Mouse (Mus musculus) liver, postnatal 0 days (tissue): ENCODE data around the gene Hist2h3c1. TPM values are rescaled to one million over a fixed set of nuclear protein-coding genes. Genes with fewer than 3 reads are reported as not detected.
A peak's percentile ranks its signal among the peaks of the same experiment; 100 is the strongest.
"Not testable (repeated sequence)": the region's sequence is repeated elsewhere in the genome, so short reads cannot be mapped to it uniquely, and the experiment has no call there.

Source experiments
- ATAC-seq: fragments of 200-750 bp; cut with Nextera tagmentation; 2 replicates; pipeline ENCODE4 v1.8.0; 2017; ENCODE audit warnings: mild to moderate bottlenecking, moderate library complexity
- DNase-seq: peaks from one replicate; pipeline ENCODE4 v3.0.0-alpha.2; 2016
- H3K27ac ChIP-seq: fragments of 300-500 bp; sonication (generic); 2 replicates; pipeline ENCODE4 v1.5.1; 2014; ENCODE audit warnings: antibody characterized with exemption, moderate library complexity, mild to moderate bottlenecking, low read depth
- H3K27me3 ChIP-seq: fragments of 300-500 bp; sonication (generic); 2 replicates; pipeline ENCODE4 v1.6.1; 2014; ENCODE audit warnings: low read length, control low read depth, mixed read lengths; ENCODE audit not compliant: insufficient read depth
- H3K36me3 ChIP-seq: fragments of 300-500 bp; sonication (generic); replicated peaks from 2 replicates; pipeline ENCODE4 v1.6.1; 2014; ENCODE audit warnings: mild to moderate bottlenecking, control low read depth, low read length, moderate library complexity, mixed read lengths; ENCODE audit not compliant: insufficient read depth
- H3K4me1 ChIP-seq: fragments of 300-500 bp; sonication (generic); 2 replicates; pipeline ENCODE4 v1.6.1; 2014; ENCODE audit warnings: antibody characterized with exemption, mild to moderate bottlenecking, control low read depth; ENCODE audit not compliant: insufficient read depth
- H3K4me2 ChIP-seq: fragments of 300-500 bp; sonication (generic); 2 replicates; pipeline ENCODE4 v1.6.1; 2014; ENCODE audit warnings: low read depth, mild to moderate bottlenecking, low read length, moderate library complexity, mixed read lengths
- H3K4me3 ChIP-seq: fragments of 300-500 bp; sonication (generic); 2 replicates; pipeline ENCODE4 v1.5.1; 2014; ENCODE audit warnings: low read depth, low read length
- H3K9ac ChIP-seq: fragments of 300-500 bp; sonication (generic); replicated peaks from 2 replicates; pipeline ENCODE4 v1.6.1; 2014; ENCODE audit warnings: mild to moderate bottlenecking, moderate library complexity
- H3K9me3 ChIP-seq: fragments of 300-500 bp; sonication (generic); 2 replicates; pipeline ENCODE4 v1.6.1; 2016; ENCODE audit warnings: mild to moderate bottlenecking, control low read depth, low read length, mixed read lengths
- CTCF ChIP-seq: sonication (generic); IDR thresholded peaks from 2 replicates; pipeline ENCODE4 v1.5.1; 2016; ENCODE audit warnings: antibody characterized with exemption, low read depth
- EP300 ChIP-seq: IDR thresholded peaks from 2 replicates; pipeline ENCODE4 v1.6.1; 2016; ENCODE audit warnings: antibody characterized with exemption, low read depth, mild to moderate bottlenecking
- WGBS: fragments of 180-500 bp; shearing (Covaris S2); extraction: QIAGEN DNeasy Blood & Tissue Kit; methylation state at CpG from one replicate; pipeline ENCODE4 v1.1.7; 2014; ENCODE audit not compliant: insufficient replicate concordance; 5-methylcytosine and 5-hydroxymethylcytosine counted together
- polyA plus RNA-seq: library from polyadenylated mRNA; unstranded; fragments of >200 nt; fragmentation: Nextera tagmentation; extraction: Ambion mirVana; gene quantifications from 2 replicates; pipeline ENCODE4 v1.2.1, GENCODE M21; 2015

Gene Hist2h3c1
- polyA plus RNA-seq, 1 experiment from 2014 or later = 1.5 TPM

GRCm38 (mm10) chr3:96231758-96232120 lies 14.7 kb upstream of the Hist2h3c1 start:
- Histone ChIP-seq H3K36me3 (no peaks in the 10 kb centered on the region), H3K4me3 (no peak overlapping the region), H3K4me1 (peaks cover 2% of the 10 kb centered on the region; the same call in 1 of the 2 replicates), H3K9me3 (no peaks in the 10 kb centered on the region), H3K9ac (no peak overlapping the region), H3K4me2 (no peak overlapping the region), H3K27ac (no peak overlapping the region), H3K27me3 (no peaks in the 10 kb centered on the region)
- no peak for TF ChIP-seq EP300
- no peak for TF ChIP-seq CTCF
- DNase-seq (no peak), ATAC-seq (no peak)
- 43% methylated on average over 2 of the region's 2 CpGs for WGBS

- DNase-seq (no peak), ATAC-seq (no peak)
- TF ChIP-seq CTCF (peak; percentile 34), EP300 (no peak)
- Histone ChIP-seq H3K27ac (no peak overlapping the region), H3K27me3 (no peaks in the 10 kb centered on the region), H3K36me3 (no peaks in the 10 kb centered on the region), H3K4me2 (no peak overlapping the region), H3K4me1 (peaks cover 16% of the 10 kb centered on the region), H3K9me3 (no peaks in the 10 kb centered on the region), H3K9ac (no peak overlapping the region), H3K4me3 (no peak overlapping the region)
- 79% methylated on average over 2 of the region's 2 CpGs for WGBS
Observed at GRCm38 (mm10) chr3:96234914-96235313, 11.6 kb upstream of the Hist2h3c1 start.

- H3K36me3 ChIP-seq = no peaks in the 10 kb centered on the region
- no peak for TF ChIP-seq EP300
- TF ChIP-seq CTCF = no peak
- no peaks in the 10 kb centered on the region for H3K9me3 ChIP-seq
- H3K4me2 ChIP-seq = no peak overlapping the region
- 72% methylated on average over 3 of the region's 3 CpGs for WGBS
- DNase-seq (no peak), ATAC-seq (no peak)
- H3K4me3 ChIP-seq = no peak overlapping the region
- no peaks in the 10 kb centered on the region for H3K27me3 ChIP-seq
- H3K4me1 ChIP-seq = peaks cover 18% of the 10 kb centered on the region
- H3K9ac ChIP-seq = no peak overlapping the region; the same call in 1 of the 2 replicates
- H3K27ac ChIP-seq = no peak overlapping the region
Observed at GRCm38 (mm10) chr3:96235836-96236235, 10.6 kb upstream of the Hist2h3c1 start.

- 80% methylated on average over 4 of the region's 4 CpGs for WGBS
Observed at GRCm38 (mm10) chr3:96236834-96237334, 9.6 kb upstream of the Hist2h3c1 start.

GRCm38 (mm10) chr3:96237335-96237903 lies 9.1 kb upstream of the Hist2h3c1 start:
- ATAC-seq (no peak), DNase-seq (peak; percentile 38)
- peak overlapping the region; percentile 80 for H3K9ac ChIP-seq
- H3K27me3 ChIP-seq = no peaks in the 10 kb centered on the region
- TF ChIP-seq EP300 (no peak; the same call in 1 of the 2 replicates), CTCF (no peak)
- peak overlapping the region; percentile 94 for H3K27ac ChIP-seq
- H3K9me3 ChIP-seq = no peaks in the 10 kb centered on the region
- WGBS = 21% methylated on average over 7 of the region's 7 CpGs
- H3K36me3 ChIP-seq = no peaks in the 10 kb centered on the region
- H3K4me2 ChIP-seq = peak overlapping the region; percentile 70
- peak overlapping the region; percentile 59 for H3K4me3 ChIP-seq
- H3K4me1 ChIP-seq = peaks cover 22% of the 10 kb centered on the region

More at GRCm38 (mm10) chr3:96236834-96237334, 9.6 kb upstream of the Hist2h3c1 start:
- ATAC-seq (no peak), DNase-seq (no peak)
- peak overlapping the region; percentile 80 for H3K9ac ChIP-seq
- H3K27me3 ChIP-seq = no peaks in the 10 kb centered on the region
- no peak for TF ChIP-seq EP300
- TF ChIP-seq CTCF = no peak
- no peaks in the 10 kb centered on the region for H3K9me3 ChIP-seq
- H3K4me3 ChIP-seq = peak overlapping the region; percentile 59
- H3K27ac ChIP-seq = peak overlapping the region; percentile 94
- no peaks in the 10 kb centered on the region for H3K36me3 ChIP-seq
- H3K4me2 ChIP-seq = peak overlapping the region; percentile 70
- peaks cover 22% of the 10 kb centered on the region for H3K4me1 ChIP-seq

GRCm38 (mm10) chr3:96237904-96238511 lies 8.5 kb upstream of the Hist2h3c1 start:
- ATAC-seq (no peak), DNase-seq (no peak)
- peak overlapping the region; percentile 94 for H3K27ac ChIP-seq
- no peaks in the 10 kb centered on the region for H3K36me3 ChIP-seq
- TF ChIP-seq EP300 (0 out of 2 replicates have a peak, but pooled peaks have one; percentile 30), CTCF (no peak)
- H3K9me3 ChIP-seq = no peaks in the 10 kb centered on the region
- peaks cover 22% of the 10 kb centered on the region for H3K4me1 ChIP-seq
- H3K4me2 ChIP-seq = peak overlapping the region; percentile 70
- H3K4me3 ChIP-seq = peak overlapping the region; percentile 59
- peak overlapping the region; percentile 80 for H3K9ac ChIP-seq
- no peaks in the 10 kb centered on the region for H3K27me3 ChIP-seq
- WGBS = under 1% methylated on average over 12 of the region's 12 CpGs

GRCm38 (mm10) chr3:96238954-96239793 lies 7.3 kb upstream of the Hist2h3c1 start, which contains the start of gene Hist2h3c2:
Hist2h3c2 (minus strand) TSS chr3:96239127.
- peak; percentile 84 for ATAC-seq
- not testable (repeated sequence) for H3K9me3 ChIP-seq, H3K36me3 ChIP-seq, DNase-seq, H3K27me3 ChIP-seq
- peak within 1 kb of the TSS; percentile 59 for H3K4me3 ChIP-seq
- peaks cover 33% of the 10 kb centered on the region for H3K4me1 ChIP-seq
- peak within 1 kb of the TSS; percentile 70 for H3K4me2 ChIP-seq
- peak within 1 kb of the TSS; percentile 80 for H3K9ac ChIP-seq
- H3K27ac ChIP-seq = peak within 1 kb of the TSS; percentile 94
- WGBS = 3% methylated on average over 12 of the region's 68 CpGs
